Mouse (Mus musculus): Measurements from ENCODE around the gene Zfp653.
A peak's percentile ranks its signal among the peaks of the same experiment; 100 is the strongest.

Zfp653 gene

GRCm38 (mm10) chr9:22024592-22024991 is 46.6 kb downstream of the Zfp653 start:
- DNase-seq = peak; percentile 9

DNA sequence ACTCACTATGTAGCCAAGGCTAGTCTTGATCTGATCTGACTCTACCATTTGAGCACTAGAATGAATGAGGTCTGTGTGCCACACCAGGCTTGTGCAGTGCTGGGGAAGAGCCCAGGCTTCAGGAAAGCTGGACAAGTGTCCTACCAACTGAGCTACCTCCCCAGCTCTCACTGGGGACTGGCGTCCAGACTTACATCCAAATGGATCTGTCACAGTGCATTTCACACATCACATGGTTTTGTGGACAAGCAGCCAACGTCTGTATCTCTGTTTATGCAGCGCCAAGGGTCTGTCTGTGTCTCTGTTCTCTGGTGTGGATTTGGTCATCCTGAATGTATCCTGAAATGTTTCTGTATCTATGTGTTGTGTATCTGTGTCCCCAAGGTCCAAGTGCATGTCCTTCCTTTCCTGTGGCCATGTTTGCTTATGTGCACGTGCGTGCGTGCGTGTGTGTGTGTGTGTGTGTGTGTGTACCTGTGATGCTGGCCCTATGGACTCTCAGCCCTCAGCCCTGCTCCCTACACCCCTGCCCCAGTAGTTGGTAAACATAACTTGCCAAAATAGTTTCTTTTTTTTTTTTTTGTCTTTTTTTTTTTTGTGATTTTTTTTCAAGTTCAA is 53.9 kb downstream of the Zfp653 start:
- DNase-seq = no peak

DNA sequence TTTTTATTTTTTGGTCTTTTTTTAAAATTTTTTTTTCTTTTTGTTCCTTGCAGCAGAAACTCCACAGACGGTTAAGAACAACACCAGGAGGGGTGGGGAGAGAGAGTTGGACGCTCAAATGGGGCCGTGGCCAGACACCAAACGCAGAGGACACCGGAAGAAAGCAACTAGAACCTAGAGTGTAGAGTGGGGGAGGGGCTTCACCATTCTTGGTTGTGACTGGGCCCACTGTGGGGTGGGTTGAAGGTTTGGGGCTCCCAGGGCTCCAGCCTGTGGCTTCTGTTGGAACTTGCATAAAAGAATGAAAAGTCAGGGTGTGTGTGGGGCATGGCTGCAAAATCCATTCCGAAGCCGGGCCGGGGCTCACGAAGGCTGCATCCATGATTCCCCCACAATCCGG is 54.9 kb downstream of the Zfp653 start:
- DNase-seq = no peak

- no peak for DNase-seq
Observed at GRCm38 (mm10) chr9:22012731-22013130, 58.4 kb downstream of the Zfp653 start.

- no peak for DNase-seq
Observed at GRCm38 (mm10) chr9:22011055-22011454, 60.1 kb downstream of the Zfp653 start.
